Mouse (Mus musculus): ENCODE results near the gene Hsf5.

GRCm38 (mm10) chr11:87580543-87581085 is 36.4 kb upstream of the Hsf5 start:
- no peak for TF ChIP-seq EP300 (IDR thresholded peaks at IDR 0.05)
- no peak for TF ChIP-seq CTCF (IDR thresholded peaks at IDR 0.05)
